Mouse (Mus musculus) lung, embryonic 14.5 days (tissue): Measurements from ENCODE around the gene Gm21783. TPM values are rescaled to one million over a fixed set of nuclear protein-coding genes. Genes with fewer than 3 reads are reported as not detected.
"Not testable (repeated sequence)": the region's sequence is repeated elsewhere in the genome, so short reads cannot be mapped to it uniquely, and the experiment has no call there.

Source experiments
- ATAC-seq: fragments of 200-750 bp; cut with Nextera tagmentation; 2 replicates; pipeline ENCODE4 v1.8.0; 2017; ENCODE audit warnings: mild to moderate bottlenecking, moderate TSS enrichment, moderate library complexity; ENCODE audit not compliant: insufficient read depth
- DNase-seq: peaks from one replicate; pipeline ENCODE4 v3.0.0-alpha.2; 2015
- H3K27ac ChIP-seq: fragments of 300-500 bp; sonication (generic); 2 replicates; pipeline ENCODE4 v1.5.1; 2014; ENCODE audit warnings: low read depth, mild to moderate bottlenecking, moderate library complexity
- H3K27me3 ChIP-seq: fragments of 300-500 bp; sonication (generic); 2 replicates; pipeline ENCODE4 v1.6.1; 2014; ENCODE audit warnings: low read length, control low read depth; ENCODE audit not compliant: insufficient read depth
- H3K36me3 ChIP-seq: fragments of 300-500 bp; sonication (generic); 2 replicates; pipeline ENCODE4 v1.6.1; 2014; ENCODE audit warnings: control low read depth; ENCODE audit not compliant: insufficient read depth
- H3K4me1 ChIP-seq: fragments of 300-500 bp; sonication (generic); 2 replicates; pipeline ENCODE4 v1.6.1; 2014; ENCODE audit warnings: antibody characterized with exemption, control low read depth; ENCODE audit not compliant: insufficient read depth
- H3K4me2 ChIP-seq: fragments of 300-500 bp; sonication (generic); 2 replicates; pipeline ENCODE4 v1.6.1; 2014; ENCODE audit warnings: mild to moderate bottlenecking
- H3K4me3 ChIP-seq: fragments of 300-500 bp; sonication (generic); 2 replicates; pipeline ENCODE4 v1.5.1; 2014; ENCODE audit warnings: low read depth, low read length
- H3K9ac ChIP-seq: fragments of 300-500 bp; sonication (generic); 2 replicates; pipeline ENCODE4 v1.6.1; 2014
- H3K9me3 ChIP-seq: fragments of 300-500 bp; sonication (generic); 2 replicates; pipeline ENCODE4 v1.6.1; 2016; ENCODE audit warnings: low read depth, low read length, control low read depth
- WGBS: fragments of 180-500 bp; shearing (Covaris S2); extraction: QIAGEN DNeasy Blood & Tissue Kit; methylation state at CpG from one replicate; pipeline ENCODE4 v1.1.7; 2014; 5-methylcytosine and 5-hydroxymethylcytosine counted together
- polyA plus RNA-seq: library from polyadenylated mRNA; unstranded; fragments of >200 nt; fragmentation: Nextera tagmentation; extraction: Ambion mirVana; gene quantifications from 2 replicates; pipeline ENCODE4 v1.2.1, GENCODE M21; 2014

Gm21783 gene
- not detected in 2 replicates for polyA plus RNA-seq

GRCm38 (mm10) chrY:44981163-44981562 is at the start of gene Gm21783:
Gm21783 (minus strand) TSS chrY:44981263.
- not testable (repeated sequence) for H3K36me3 ChIP-seq, H3K27me3 ChIP-seq, H3K9me3 ChIP-seq, H3K4me3 ChIP-seq, H3K4me1 ChIP-seq, H3K27ac ChIP-seq, ATAC-seq, H3K4me2 ChIP-seq, DNase-seq, H3K9ac ChIP-seq
- no CpG with 5 or more reads among the region's 1 CpGs for whole genome bisulfite sequencing
